Mouse (Mus musculus) MEL (cell line): Measurements from ENCODE around the gene Zfp385b.

Experiments used
- CHD2 ChIP-seq: IDR thresholded peaks from 2 replicates; pipeline ENCODE4 v1.6.1; 2011; ENCODE audit warnings: low read length, improper control_type of control experiment
- CTCF ChIP-seq, 3 experiments: IDR thresholded peaks in 2 of 3; conservative IDR thresholded peaks in 1 of 3; 2 replicates each; pipeline ENCODE4 v1.5.1; 2011 to 2012; ENCODE audit warnings: low read length in 3 of 3, low read depth in 2 of 3, mild to moderate bottlenecking in 2 of 3, improper control_type of control experiment in 1 of 3, inconsistent platforms in 1 of 3, mixed read lengths in 1 of 3, moderate library complexity in 1 of 3; ENCODE audit not compliant: control insufficient read depth in 1 of 3, insufficient read depth in 1 of 3, poor library complexity in 1 of 3, severe bottlenecking in 1 of 3
- EP300 ChIP-seq, 2 experiments: IDR thresholded peaks; 2 replicates each; pipeline ENCODE4 v1.6.1; 2011; ENCODE audit warnings: improper control_type of control experiment in 2 of 2, low read length in 2 of 2, low read depth in 1 of 2, mild to moderate bottlenecking in 1 of 2
- ETS1 ChIP-seq: IDR thresholded peaks from 2 replicates; pipeline ENCODE4 v1.6.1; 2012; ENCODE audit warnings: low read depth, mild to moderate bottlenecking, inconsistent platforms, low read length, improper control_type of control experiment, moderate library complexity
- NELFE ChIP-seq: IDR thresholded peaks from 2 replicates; pipeline ENCODE4 v1.6.1; 2011; ENCODE audit warnings: low read depth, low read length, improper control_type of control experiment
- NRF1 ChIP-seq: IDR thresholded peaks from 2 replicates; pipeline ENCODE4 v1.6.1; 2014; ENCODE audit warnings: low read depth, mild to moderate bottlenecking, inconsistent platforms, low read length, improper control_type of control experiment, moderate library complexity; ENCODE audit not compliant: poor library complexity, insufficient read depth, severe bottlenecking
- POLR2A ChIP-seq, 2 experiments: IDR thresholded peaks; 2 replicates each; pipeline ENCODE4 v1.6.1; 2011 to 2012; ENCODE audit warnings: low read length in 2 of 2, mild to moderate bottlenecking in 2 of 2, control low read depth in 1 of 2, improper control_type of control experiment in 1 of 2, low read depth in 1 of 2, moderate library complexity in 1 of 2; ENCODE audit not compliant: control insufficient read depth in 1 of 2, insufficient read depth in 1 of 2, poor library complexity in 1 of 2
- POLR2AphosphoS5 ChIP-seq: IDR thresholded peaks from 2 replicates; pipeline ENCODE4 v1.6.1; 2012; ENCODE audit warnings: low read depth, borderline replicate concordance, mild to moderate bottlenecking, inconsistent platforms, low read length, moderate library complexity, mixed read lengths
- RCOR1 ChIP-seq: IDR thresholded peaks from 2 replicates; pipeline ENCODE4 v1.6.1; 2012; ENCODE audit warnings: low read depth, mild to moderate bottlenecking, inconsistent platforms, low read length, improper control_type of control experiment
- USF2 ChIP-seq, 2 experiments: IDR thresholded peaks; 2 replicates each; pipeline ENCODE4 v1.6.1; 2011 to 2012; ENCODE audit warnings: improper control_type of control experiment in 2 of 2, low read length in 2 of 2, borderline replicate concordance in 1 of 2, inconsistent platforms in 1 of 2, low read depth in 1 of 2, mild to moderate bottlenecking in 1 of 2; ENCODE audit not compliant: insufficient read depth in 1 of 2
- ZMIZ1 ChIP-seq: IDR thresholded peaks from 2 replicates; pipeline ENCODE4 v1.6.1; 2012; ENCODE audit warnings: low read depth, mild to moderate bottlenecking, inconsistent platforms, low read length, improper control_type of control experiment, moderate library complexity

DNA sequence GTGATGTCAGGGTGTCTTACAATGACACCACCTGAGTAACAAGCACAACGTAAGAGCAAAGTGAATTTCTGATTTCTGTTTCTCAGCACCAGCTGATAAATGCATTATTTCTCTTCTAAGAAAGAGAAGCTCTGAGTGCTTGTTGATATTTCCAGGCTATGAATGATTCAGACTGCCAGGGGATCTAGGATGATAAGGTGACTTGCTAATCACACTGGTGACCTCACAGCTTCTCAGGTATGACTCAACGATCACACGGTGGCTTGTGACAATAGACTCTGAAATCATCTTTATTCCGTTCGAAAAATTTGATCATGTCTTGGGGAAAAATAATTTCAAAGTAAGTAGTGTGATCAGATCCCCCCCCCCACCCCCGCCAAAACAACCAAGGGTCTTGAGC lies 321.5 kb downstream of the Zfp385b start:
- TF ChIP-seq NRF1 (no peak), ETS1 (no peak), USF2 (IDR thresholded peaks at IDR 0.05; ENCODE audit: borderline replicate concordance in 1 of 2, insufficient read depth in 1 of 2, low read depth in 1 of 2, low read length in 2 of 2) (no peak), POLR2AphosphoS5 (no peak), NELFE (no peak), RCOR1 (no peak), CHD2 (no peak), EP300 (IDR thresholded peaks at IDR 0.05; ENCODE audit: low read depth in 1 of 2, low read length in 2 of 2) (no peak), CTCF (IDR thresholded peaks at IDR 0.05 in 2 of 3, conservative IDR thresholded peaks at IDR 0.05 in 1 of 3; ENCODE audit: control insufficient read depth in 1 of 3, insufficient read depth in 1 of 3, low read depth in 2 of 3, low read length in 3 of 3, poor library complexity in 1 of 3, severe bottlenecking in 1 of 3) (no peak), POLR2A (IDR thresholded peaks at IDR 0.05; ENCODE audit: control insufficient read depth in 1 of 2, insufficient read depth in 1 of 2, low read depth in 1 of 2, low read length in 2 of 2, poor library complexity in 1 of 2) (no peak), ZMIZ1 (no peak)
